Mouse (Mus musculus): Measurements from ENCODE around the gene Upf3b. TPM values are rescaled to one million over a fixed set of nuclear protein-coding genes. Genes with fewer than 3 reads are reported as not detected.
"Not testable (repeated sequence)": the region's sequence is repeated elsewhere in the genome, so short reads cannot be mapped to it uniquely, and the experiment has no call there.

The Upf3b gene
- total RNA-seq (2015) (18.2 and 24.7 TPM in 2 replicates), total RNA-seq (2017) (25.6 and 26.2 TPM in 2 replicates)

GRCm38 (mm10) chrX:37110193-37110880 lies at the start of gene Upf3b:
Upf3b (minus strand) TSS chrX:37110322.
- ATAC-seq (ENCODE audit: poor library complexity, severe bottlenecking), result peak; percentile 98

- ATAC-seq (ENCODE audit: poor library complexity, severe bottlenecking), result no peak
Observed at GRCm38 (mm10) chrX:37157839-37158238, 47.7 kb upstream of the Upf3b start.

GRCm38 (mm10) chrX:37144954-37145353 lies 34.8 kb upstream of the Upf3b start:
- peak; percentile 60; the same call in 1 of the 2 replicates for ATAC-seq (ENCODE audit: poor library complexity, severe bottlenecking)

GRCm38 (mm10) chrX:37144498-37144897 lies 34.4 kb upstream of the Upf3b start:
- not testable (repeated sequence) for ATAC-seq (ENCODE audit: poor library complexity, severe bottlenecking)

- no peak for ATAC-seq (ENCODE audit: poor library complexity, severe bottlenecking)
Observed at GRCm38 (mm10) chrX:37141732-37142131, 31.6 kb upstream of the Upf3b start.

GRCm38 (mm10) chrX:37126671-37127358 lies 16.7 kb upstream of the Upf3b start, which contains the start of gene Nkap:
Nkap (plus strand) TSS chrX:37126795.
- peak; percentile 99 for ATAC-seq (ENCODE audit: poor library complexity, severe bottlenecking)

- ATAC-seq (ENCODE audit: poor library complexity, severe bottlenecking), result no peak
Observed at GRCm38 (mm10) chrX:37125511-37125910, 15.4 kb upstream of the Upf3b start.

- ATAC-seq (ENCODE audit: poor library complexity, severe bottlenecking), result no peak
Observed at GRCm38 (mm10) chrX:37120212-37120611, 10.1 kb upstream of the Upf3b start.

- ATAC-seq (ENCODE audit: poor library complexity, severe bottlenecking), result no peak
Observed at GRCm38 (mm10) chrX:37119585-37119984, 9.5 kb upstream of the Upf3b start.

GRCm38 (mm10) chrX:37117085-37117484 lies 7.0 kb upstream of the Upf3b start:
- ATAC-seq (ENCODE audit: poor library complexity, severe bottlenecking), result no peak

- ATAC-seq (ENCODE audit: poor library complexity, severe bottlenecking), result no peak
Observed at GRCm38 (mm10) chrX:37110881-37111193, 715 bp upstream of the Upf3b start.

- ATAC-seq (ENCODE audit: poor library complexity, severe bottlenecking), result peak; percentile 64
Observed at GRCm38 (mm10) chrX:37109526-37110192, 463 bp downstream of the Upf3b start.

GRCm38 (mm10) chrX:37103826-37104225 lies 6.3 kb downstream of the Upf3b start:
- ATAC-seq (ENCODE audit: poor library complexity, severe bottlenecking), result no peak

- no peak for ATAC-seq (ENCODE audit: poor library complexity, severe bottlenecking)
Observed at GRCm38 (mm10) chrX:37098681-37099080, 11.4 kb downstream of the Upf3b start.

GRCm38 (mm10) chrX:37095106-37095768 lies 14.9 kb downstream of the Upf3b start:
- ATAC-seq (ENCODE audit: poor library complexity, severe bottlenecking), result no peak

GRCm38 (mm10) chrX:37091457-37091856 lies 18.7 kb downstream of the Upf3b start:
- ATAC-seq (ENCODE audit: poor library complexity, severe bottlenecking), result no peak

GRCm38 (mm10) chrX:37088778-37089177 lies 21.3 kb downstream of the Upf3b start:
- ATAC-seq (ENCODE audit: poor library complexity, severe bottlenecking), result no peak

GRCm38 (mm10) chrX:37085665-37086064 lies 24.5 kb downstream of the Upf3b start:
- peak; percentile 22; the same call in 1 of the 2 replicates for ATAC-seq (ENCODE audit: poor library complexity, severe bottlenecking)

GRCm38 (mm10) chrX:37084927-37085660 lies 25.0 kb downstream of the Upf3b start, which contains the start of gene Rpl39:
Rpl39 (minus strand) TSS chrX:37085402.
- peak; percentile 96 for ATAC-seq (ENCODE audit: poor library complexity, severe bottlenecking)

- 0 out of 2 replicates have a peak, but pooled peaks have one; percentile 7 for ATAC-seq (ENCODE audit: poor library complexity, severe bottlenecking)
Observed at GRCm38 (mm10) chrX:37084318-37084926, 25.7 kb downstream of the Upf3b start.
